Mouse (Mus musculus) mouse embryonic stem cell (cell line): Measurements from ENCODE around the gene Tbc1d24.
"Not testable (repeated sequence)": the region's sequence is repeated elsewhere in the genome, so short reads cannot be mapped to it uniquely, and the experiment has no call there.

Source experiments
- in situ Hi-C, 2 experiments: fragments of 300-500 bp; cut with MboI; formaldehyde crosslinking; loops; 1 replicate in 1 of 2; 3 replicates in 1 of 2; pipeline ENCODE4 v1.14.3; 2019 to 2020; ENCODE audit warnings: low sequenced_read_pairs in 2 of 2, low pct_unique_long_range_greater_than_20kb in 1 of 2, mixed read lengths in 1 of 2; ENCODE audit not compliant: unreplicated experiment in 1 of 2

The Tbc1d24 gene

GRCm38 (mm10) chr17:24129246-24129645, 76.1 kb downstream of the Tbc1d24 start:
- in situ Hi-C loops, result not testable (repeated sequence)

DNA sequence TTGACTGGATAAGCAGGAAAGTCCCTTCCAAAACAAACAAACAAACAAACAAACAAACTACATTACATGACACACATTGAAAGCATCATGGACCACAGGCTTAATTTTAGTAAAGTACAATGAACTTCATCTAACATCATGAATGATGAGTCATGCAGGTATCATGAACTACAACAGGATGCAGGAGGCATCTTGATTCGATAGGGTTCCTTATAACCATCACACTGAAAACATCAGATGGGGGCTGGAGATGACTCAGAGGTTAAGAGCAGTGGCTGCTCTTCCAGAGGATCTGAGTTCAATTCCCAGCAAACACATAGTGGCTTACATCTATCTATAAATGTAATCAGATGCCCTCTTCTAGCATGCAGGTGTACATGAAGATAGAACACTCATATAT, 77.8 kb downstream of the Tbc1d24 start:
- in situ Hi-C loops, result no loop called here

- in situ Hi-C loops, result no loop called here
These were observed 78.6 kb downstream of the Tbc1d24 start for GRCm38 (mm10) chr17:24126801-24127200.
